ENCODE assay signal across 23 mouse cellular contexts in genomic region chr1:120628821-120629220, GRCm38 (mm10). TPM values are rescaled to one million over a fixed set of nuclear protein-coding genes. Genes with fewer than 3 reads are reported as not detected.
DNase-seq lines count a peak whose midpoint lies in the region; ATAC-seq and TF ChIP-seq lines count a peak whose summit lies in the region.
"Had no signal": no experiment of that assay in that cellular context is flagged by ENCODE, and none has a peak within 500 bp of the region (broad histone marks: within the 10 kb centered on the region; RNA-seq: fewer than 3 reads in every experiment).

No protein-coding gene starts in this region.

- no peaks in the 10 kb centered on the region for H3K36me3 ChIP-seq in hindbrain, postnatal 0 days (ENCODE audit: insufficient read depth, low read length)
- no peaks in the 10 kb centered on the region for H3K36me3 ChIP-seq in hindbrain, embryonic 16.5 days (ENCODE audit: control insufficient read depth, insufficient read depth, low read length)
- H3K36me3 ChIP-seq in liver, postnatal 0 days (replicated peaks; ENCODE audit: insufficient read depth, low read length), result no peaks in the 10 kb centered on the region
- no peaks in the 10 kb centered on the region for H3K36me3 ChIP-seq in liver, embryonic 12.5 days
- H3K36me3 ChIP-seq: embryonic facial prominence, embryonic 13.5 days; forebrain, embryonic 15.5 days; heart, embryonic 15.5 days; limb, embryonic 13.5 days; neural tube, embryonic 12.5 days had no signal

- no peaks in the 10 kb centered on the region; the same call in 1 of the 2 replicates for H3K27me3 ChIP-seq in hindbrain, postnatal 0 days (ENCODE audit: insufficient read depth, low read length)
- no peaks in the 10 kb centered on the region; the same call in 1 of the 2 replicates for H3K27me3 ChIP-seq in hindbrain, embryonic 16.5 days (replicated peaks; ENCODE audit: control insufficient read depth, insufficient read depth, low read length)
- no peaks in the 10 kb centered on the region for H3K27me3 ChIP-seq in liver, postnatal 0 days (ENCODE audit: insufficient read depth, low read length)
- H3K27me3 ChIP-seq in liver, embryonic 12.5 days (replicated peaks), result peaks cover 15% of the 10 kb centered on the region

- no peak overlapping the region for H3K9ac ChIP-seq in hindbrain, postnatal 0 days (replicated peaks; ENCODE audit: low read length)
- H3K9ac ChIP-seq in hindbrain, embryonic 16.5 days (ENCODE audit: low read depth, low read length), result no peak overlapping the region
- no peak overlapping the region for H3K9ac ChIP-seq in liver, postnatal 0 days (replicated peaks)
- no peak overlapping the region for H3K9ac ChIP-seq in liver, embryonic 12.5 days
- H3K9ac ChIP-seq: embryonic facial prominence, embryonic 13.5 days; forebrain, embryonic 15.5 days; heart, embryonic 15.5 days; limb, embryonic 13.5 days; neural tube, embryonic 12.5 days had no signal

- peak; percentile 39 for DNase-seq in hindbrain, postnatal 0 days (ENCODE audit: low spot score)
- no peak for DNase-seq in liver, postnatal 0 days
- DNase-seq in ES-CJ7 (ENCODE audit: low read depth, low spot score) (peak; percentile 63), ZHBTc4 (ENCODE audit: low read depth, low spot score) (peak; percentile 54)
- no peak for DNase-seq in urinary bladder, postnatal 4 days (ENCODE audit: low spot score in 2 of 2)
- DNase-seq: cerebellum, adult 8-10 months; kidney, adult 9 months; kidney, postnatal 4 days; lung, postnatal 4 days; thymus, postnatal 25 days had no signal

- 59% methylated on average over 9 of the region's 9 CpGs for WGBS in hindbrain, postnatal 0 days
- WGBS in hindbrain, embryonic 16.5 days, result 59% methylated on average over 9 of the region's 9 CpGs
- 47% methylated on average over 9 of the region's 9 CpGs for WGBS in liver, postnatal 0 days (ENCODE audit: insufficient replicate concordance)
- 38% methylated on average over 9 of the region's 9 CpGs for WGBS in liver, embryonic 12.5 days (ENCODE audit: insufficient replicate concordance)

- no peak overlapping the region for H3K4me3 ChIP-seq in hindbrain, postnatal 0 days (ENCODE audit: low read length)
- no peak overlapping the region for H3K4me3 ChIP-seq in hindbrain, embryonic 16.5 days (ENCODE audit: low read length)
- H3K4me3 ChIP-seq in liver, postnatal 0 days (ENCODE audit: low read depth, low read length), result no peak overlapping the region
- H3K4me3 ChIP-seq in liver, embryonic 12.5 days, result no peak overlapping the region
- H3K4me3 ChIP-seq: embryonic facial prominence, embryonic 13.5 days; forebrain, embryonic 15.5 days; heart, embryonic 15.5 days; limb, embryonic 13.5 days; neural tube, embryonic 12.5 days had no signal

- H3K27ac ChIP-seq in hindbrain, postnatal 0 days, result no peak overlapping the region
- no peak overlapping the region for H3K27ac ChIP-seq in hindbrain, embryonic 16.5 days (ENCODE audit: low read depth, low read length)
- H3K27ac ChIP-seq in liver, postnatal 0 days (ENCODE audit: low read depth), result no peak overlapping the region
- no peak overlapping the region for H3K27ac ChIP-seq in liver, embryonic 12.5 days
- H3K27ac ChIP-seq: embryonic facial prominence, embryonic 13.5 days; forebrain, embryonic 15.5 days; heart, embryonic 15.5 days; limb, embryonic 13.5 days; neural tube, embryonic 12.5 days had no signal

- no peaks in the 10 kb centered on the region for H3K9me3 ChIP-seq in hindbrain, postnatal 0 days (ENCODE audit: low read length)
- H3K9me3 ChIP-seq in hindbrain, embryonic 16.5 days (ENCODE audit: control insufficient read depth, low read length), result no peaks in the 10 kb centered on the region
- no peaks in the 10 kb centered on the region for H3K9me3 ChIP-seq in liver, postnatal 0 days (ENCODE audit: low read length)
- H3K9me3 ChIP-seq in liver, embryonic 12.5 days (replicated peaks), result no peaks in the 10 kb centered on the region
- H3K9me3 ChIP-seq: embryonic facial prominence, embryonic 13.5 days; forebrain, embryonic 15.5 days; heart, embryonic 15.5 days; limb, embryonic 13.5 days; neural tube, embryonic 12.5 days had no signal

- TF ChIP-seq CTCF in hindbrain, postnatal 0 days (IDR thresholded peaks at IDR 0.05; ENCODE audit: low read depth), result peak; percentile 57
- 0 out of 2 replicates have a peak, but pooled peaks have one; percentile 17 for TF ChIP-seq CTCF in liver, postnatal 0 days (IDR thresholded peaks at IDR 0.05; ENCODE audit: low read depth)

- no peak overlapping the region for H3K4me2 ChIP-seq in hindbrain, postnatal 0 days (ENCODE audit: low read depth, low read length)
- no peak overlapping the region for H3K4me2 ChIP-seq in hindbrain, embryonic 16.5 days (ENCODE audit: low read length)
- H3K4me2 ChIP-seq in liver, postnatal 0 days (ENCODE audit: low read depth, low read length), result no peak overlapping the region
- no peak overlapping the region for H3K4me2 ChIP-seq in liver, embryonic 12.5 days
- H3K4me2 ChIP-seq: embryonic facial prominence, embryonic 13.5 days; forebrain, embryonic 15.5 days; heart, embryonic 15.5 days; limb, embryonic 13.5 days; neural tube, embryonic 12.5 days had no signal

- TF ChIP-seq EP300 in liver, postnatal 0 days (IDR thresholded peaks at IDR 0.05; ENCODE audit: low read depth), result no peak

- no peaks in the 10 kb centered on the region for H3K4me1 ChIP-seq in hindbrain, postnatal 0 days (ENCODE audit: insufficient read depth, low read length)
- H3K4me1 ChIP-seq in hindbrain, embryonic 16.5 days (ENCODE audit: control insufficient read depth, insufficient read depth, low read depth, low read length), result no peaks in the 10 kb centered on the region
- no peaks in the 10 kb centered on the region for H3K4me1 ChIP-seq in liver, postnatal 0 days (ENCODE audit: insufficient read depth)
- no peaks in the 10 kb centered on the region for H3K4me1 ChIP-seq in liver, embryonic 12.5 days
- H3K4me1 ChIP-seq: heart, embryonic 15.5 days; neural tube, embryonic 12.5 days had no signal

- peak; percentile 27; the same call in 1 of the 2 replicates for ATAC-seq in hindbrain, postnatal 0 days
- no peak for ATAC-seq in hindbrain, embryonic 16.5 days
- no peak for ATAC-seq in liver, postnatal 0 days
- ATAC-seq in liver, embryonic 12.5 days, result no peak
- ATAC-seq: forebrain, embryonic 15.5 days had no signal

RNA-seq across cellular contexts. Expression of gene En1, which starts 26.6 kb away (rescaled TPM):
- 13.0 and 13.2 TPM in 2 replicates for total RNA-seq in hindbrain, postnatal 0 days (2014; rRNA removed)
- 6.3 and 6.9 TPM in 2 replicates for polyA plus RNA-seq in hindbrain, postnatal 0 days (2015; fragmentation: Nextera tagmentation; extraction: Ambion mirVana)
- polyA plus RNA-seq in hindbrain, embryonic 16.5 days (2015; fragmentation: Nextera tagmentation; extraction: Ambion mirVana), result 3.1 and 4.0 TPM in 2 replicates
- not detected in 2 replicates for polyA plus RNA-seq in liver, postnatal 0 days (2015; fragmentation: Nextera tagmentation; extraction: Ambion mirVana)
- 0.05 and 0.10 TPM in 2 replicates for polyA plus RNA-seq in liver, embryonic 12.5 days (2016; fragmentation: Nextera tagmentation; extraction: Ambion mirVana)
- total RNA-seq: adrenal gland, adult 18-20 months; common myeloid progenitor, adult 5-6 weeks; hematopoietic stem cell, adult 5-6 weeks had no signal
- polyA plus RNA-seq: forebrain, embryonic 15.5 days; gonadal fat pad, adult 2 months; heart, embryonic 15.5 days; liver, embryonic 16.5 days; small intestine, adult 2 months had no signal

Comparison
In these comparisons a context has a peak if more than half of its experiments do, and no peak if none do; other contexts are left out.
1. DNase-seq: peak in hindbrain, postnatal 0 days (single experiment), ES-CJ7 (single experiment) and ZHBTc4 (single experiment); none in liver, postnatal 0 days (single experiment) and urinary bladder, postnatal 4 days (0 of 2).